Mouse (Mus musculus): Measurements from ENCODE around the gene Lin54.

Lin54 gene

DNA sequence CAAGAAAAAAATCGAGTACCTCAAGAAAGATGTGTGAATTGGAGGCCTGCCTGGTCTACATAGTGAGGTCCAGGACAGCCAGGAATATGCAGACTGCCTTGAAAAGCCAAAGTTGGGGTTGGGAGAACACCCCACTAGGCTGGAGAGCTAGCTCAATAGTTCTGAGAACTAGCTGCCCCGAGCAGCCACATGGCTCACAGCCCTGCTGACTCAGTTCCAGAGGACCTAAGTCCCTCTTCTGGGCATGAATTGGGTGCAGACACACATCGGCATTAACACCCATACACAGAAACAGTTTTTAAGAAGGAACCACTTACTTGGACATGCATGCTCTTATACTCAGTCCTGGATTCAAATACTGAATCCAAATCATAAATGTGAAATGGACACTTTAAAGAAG, 76.2 kb downstream of the Lin54 start:
- intact Hi-C loops (cut with DNase I): loop anchor here (5.0 kb wide), 1 partner anchor 93 kb away; the partner anchor contains the start of gene Cops4

DNA sequence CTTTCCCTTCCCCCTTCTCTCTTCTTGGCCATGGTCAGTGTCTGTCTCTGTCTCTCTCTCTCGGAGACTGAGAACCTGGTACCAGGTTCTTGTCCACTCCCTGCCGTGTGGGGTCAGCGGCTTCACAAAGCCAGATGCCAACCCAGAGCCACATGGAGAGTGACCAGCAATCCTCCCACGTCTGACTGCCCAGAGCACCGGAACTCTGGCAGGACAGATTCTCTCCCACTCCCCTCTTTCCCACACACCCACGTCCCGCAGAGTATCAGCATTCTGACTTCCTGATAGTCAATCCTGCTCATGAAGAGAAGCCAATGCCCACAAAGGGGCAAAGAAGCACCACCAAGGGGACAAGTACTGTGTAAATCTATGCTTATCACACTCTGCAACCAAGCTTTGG, 76.8 kb downstream of the Lin54 start:
- intact Hi-C loops (cut with DNase I): loop anchor here (5.0 kb wide), 1 partner anchor 94 kb away; the partner anchor contains the start of gene Cops4

DNA sequence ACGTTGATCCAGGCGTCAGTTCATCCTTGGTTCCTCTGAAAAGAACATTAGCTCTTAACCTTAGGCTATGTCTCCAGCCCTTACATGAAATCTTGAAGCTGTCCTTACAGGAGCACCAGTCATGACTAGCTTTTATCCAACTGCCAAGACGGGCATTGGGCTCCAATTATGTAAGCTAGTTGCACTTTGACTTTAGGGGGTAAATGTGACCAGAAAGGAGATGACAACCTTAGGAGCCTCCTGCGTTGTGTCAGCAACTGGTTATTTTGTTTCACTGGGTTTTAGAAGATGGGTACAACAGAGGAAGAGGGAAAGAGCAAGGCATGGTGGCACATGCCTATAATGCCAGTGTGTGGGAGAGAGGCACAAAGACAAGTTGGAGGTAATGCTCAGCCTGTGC, 81.6 kb downstream of the Lin54 start:
- intact Hi-C loops (cut with DNase I): loop anchor here (5.0 kb wide), 1 partner anchor 83 kb away; the partner anchor contains the start of gene Lin54

DNA sequence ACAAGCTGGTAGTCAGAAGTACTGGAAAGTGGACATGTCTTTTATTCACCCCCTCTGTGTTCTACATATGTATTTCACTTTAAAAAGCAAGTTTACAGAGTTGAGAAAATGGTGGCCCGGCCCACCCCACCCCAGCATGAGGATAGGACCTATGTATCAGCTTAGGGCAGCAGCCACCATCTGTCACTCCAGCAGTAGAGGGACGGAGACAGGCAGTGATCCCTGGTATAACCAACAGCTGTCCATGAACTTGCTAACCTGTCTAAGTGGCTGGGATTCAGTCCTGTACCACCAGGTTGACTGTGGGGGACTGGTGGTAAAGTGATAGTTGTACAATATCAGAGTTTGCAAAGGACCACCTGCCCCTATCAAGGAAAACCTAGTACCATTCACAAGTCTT, 82.4 kb downstream of the Lin54 start:
- intact Hi-C loops (cut with DNase I): loop anchor here (5.0 kb wide), 1 partner anchor 84 kb away; the partner anchor contains the start of gene Lin54

DNA sequence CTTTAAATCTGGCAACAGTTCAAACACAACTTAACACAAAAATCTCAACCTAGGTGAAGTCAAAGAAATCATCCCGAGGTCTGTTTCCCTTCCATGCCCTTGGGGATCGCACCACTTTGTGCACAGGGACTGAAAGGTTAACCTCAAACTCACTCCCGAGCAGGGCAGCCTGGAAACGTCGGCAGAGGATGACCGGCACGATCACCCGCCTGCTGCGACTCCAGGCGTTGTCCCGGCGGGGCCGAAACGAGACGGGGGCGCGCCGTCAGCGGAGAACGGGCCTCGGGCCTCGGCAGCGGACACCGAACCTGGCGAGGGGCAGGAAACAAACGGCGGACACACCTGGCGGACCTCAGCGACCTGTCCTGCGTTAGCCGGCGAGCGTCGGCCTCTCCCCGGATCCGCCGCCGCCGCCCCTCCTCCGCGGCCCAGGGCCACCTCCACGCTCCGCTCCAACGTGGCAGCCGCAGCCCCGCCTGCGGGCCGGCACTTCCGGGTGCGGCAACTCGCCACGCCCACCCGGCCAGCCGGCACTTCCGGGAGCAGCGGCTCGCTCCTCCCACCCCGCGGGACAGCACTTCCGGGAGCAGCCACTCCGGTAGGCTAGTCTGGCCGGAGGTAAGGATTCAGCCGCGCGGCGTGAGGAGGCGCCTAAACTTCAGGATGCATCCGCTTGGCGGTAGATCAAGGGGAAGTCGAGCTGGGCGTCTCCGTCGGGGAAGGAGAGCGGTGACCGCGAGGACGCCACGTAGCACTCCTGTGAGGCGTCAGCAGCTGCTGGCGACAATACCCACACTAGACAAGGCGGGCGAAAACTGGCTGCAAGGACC, 84.5 kb downstream of the Lin54 start, which contains the start of gene Sec31a:
TSS of gene Sec31a (minus strand) at position 474 of the 830 bp plus-strand sequence.
- intact Hi-C loops (cut with DNase I): loop anchor here (5.0 kb wide), 1 partner anchor 86 kb away; the partner anchor contains the start of gene Lin54

DNA sequence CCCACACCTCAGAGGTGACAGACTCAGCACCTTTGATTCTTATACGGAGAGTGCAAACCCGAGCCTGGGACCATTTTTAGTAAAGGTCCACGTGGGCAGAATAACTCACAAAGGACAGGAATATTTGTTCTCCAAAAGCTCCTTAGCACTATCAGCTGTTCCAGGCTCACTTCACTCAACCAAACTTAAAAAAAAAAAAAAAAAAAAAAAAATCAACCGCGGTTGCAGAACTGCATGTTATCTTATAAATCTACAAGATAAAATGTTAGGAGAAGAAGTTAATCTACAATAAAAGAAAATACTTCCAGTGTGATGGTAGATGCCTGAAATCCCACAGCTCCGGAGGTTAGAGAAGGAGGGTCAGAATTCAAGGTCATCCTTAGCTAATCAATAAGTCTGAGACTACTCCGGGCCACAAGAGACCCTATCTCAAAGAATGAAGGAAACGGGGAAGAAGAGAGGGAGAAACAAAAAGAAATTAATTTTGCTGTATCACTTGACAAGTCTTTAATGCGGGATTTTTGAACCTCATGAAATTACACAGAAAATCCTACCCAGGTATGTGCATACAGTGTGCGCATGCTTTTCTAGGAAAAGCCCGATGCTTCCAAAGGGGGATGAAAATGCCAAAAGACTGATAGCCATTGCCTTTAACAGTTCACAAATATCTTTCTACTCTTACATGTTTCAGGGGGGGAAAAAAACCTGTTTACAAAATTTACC, 85.8 kb downstream of the Lin54 start:
- intact Hi-C loops (cut with DNase I): loop anchor here (5.0 kb wide), 2 partner anchors 42 to 88 kb away; partner anchors contain the start of gene Lin54

DNA sequence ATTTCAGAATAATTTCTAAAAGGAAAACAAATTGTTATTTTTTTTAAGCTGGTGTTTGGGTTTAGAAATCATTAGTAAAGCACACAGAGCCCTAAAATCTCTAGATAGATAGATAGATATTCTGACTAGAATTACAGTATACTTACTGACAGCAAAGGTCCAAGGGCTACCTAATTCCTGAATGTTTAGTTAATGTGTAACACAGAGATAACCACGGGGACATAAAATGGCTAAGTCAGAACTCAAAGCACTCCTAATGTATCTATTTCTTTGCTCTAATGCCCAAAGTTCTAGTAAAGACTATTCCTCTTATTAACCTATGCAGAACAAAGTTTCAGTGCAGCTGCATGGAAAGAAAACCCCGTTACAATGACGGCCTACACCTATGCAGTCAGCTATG, 87.6 kb downstream of the Lin54 start:
- intact Hi-C loops (cut with DNase I): loop anchor here (5.0 kb wide), 1 partner anchor 41 kb away; no protein-coding TSS in a partner anchor

DNA sequence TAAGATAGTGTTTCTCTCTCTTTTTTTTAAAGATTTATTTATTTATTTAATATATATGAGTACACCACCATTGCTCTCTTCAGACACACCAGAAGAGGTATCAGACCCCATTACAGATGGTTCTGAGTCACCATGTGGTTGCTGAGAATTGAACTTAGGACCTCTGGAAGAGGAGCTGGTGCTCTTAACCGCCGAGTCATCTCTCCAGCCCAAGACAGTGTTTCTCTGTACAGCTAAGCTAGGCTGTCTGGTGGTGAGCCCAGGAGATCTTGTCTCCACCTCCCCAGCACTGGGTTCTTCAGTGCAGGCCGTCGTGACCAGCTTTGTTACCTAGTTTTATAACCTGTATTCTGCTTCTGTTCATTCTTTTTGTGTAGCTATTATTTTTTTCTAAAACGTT, 90.2 kb downstream of the Lin54 start:
- intact Hi-C loops (cut with DNase I): loop anchor here (5.0 kb wide), 1 partner anchor 38 kb away; no protein-coding TSS in a partner anchor

DNA sequence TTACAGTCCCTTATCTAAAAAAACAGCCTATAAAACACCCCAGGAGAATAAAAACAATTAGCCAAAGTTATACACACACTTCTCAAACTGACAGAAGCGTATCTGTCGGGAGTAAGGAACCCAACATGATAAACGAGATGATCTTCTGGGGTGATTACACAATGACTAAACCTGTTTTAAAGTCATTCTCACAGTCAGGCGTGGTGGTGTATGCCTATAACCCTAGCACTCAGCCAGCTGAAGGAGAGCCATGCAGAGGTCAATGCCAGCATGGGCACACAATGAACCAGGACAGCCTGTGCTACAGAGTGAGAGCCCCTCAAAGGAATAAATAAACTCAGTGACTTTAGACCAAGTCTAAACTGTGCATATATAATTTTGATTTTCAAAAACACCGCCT, 92.0 kb downstream of the Lin54 start:
- intact Hi-C loops (cut with DNase I): no loop called here

DNA sequence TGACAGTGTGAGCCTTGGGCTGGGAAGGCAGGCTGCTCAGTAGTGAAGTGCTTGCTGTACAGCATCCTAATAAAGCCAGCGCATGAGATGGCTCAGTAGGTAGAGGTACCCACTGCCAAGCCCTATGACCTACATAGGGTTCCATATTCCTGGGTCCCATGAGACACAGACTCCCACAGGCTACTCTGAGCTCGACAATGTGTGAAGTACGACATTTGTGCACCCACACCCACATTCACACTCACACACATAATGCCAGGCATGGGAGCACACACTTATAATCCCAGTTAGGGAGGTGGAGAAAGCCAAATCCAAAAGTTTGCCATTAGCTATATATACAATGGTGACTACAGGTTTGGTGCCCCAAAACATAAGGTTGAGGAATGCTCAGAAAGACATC, 103.7 kb downstream of the Lin54 start:
- intact Hi-C loops (cut with DNase I): no loop called here

DNA sequence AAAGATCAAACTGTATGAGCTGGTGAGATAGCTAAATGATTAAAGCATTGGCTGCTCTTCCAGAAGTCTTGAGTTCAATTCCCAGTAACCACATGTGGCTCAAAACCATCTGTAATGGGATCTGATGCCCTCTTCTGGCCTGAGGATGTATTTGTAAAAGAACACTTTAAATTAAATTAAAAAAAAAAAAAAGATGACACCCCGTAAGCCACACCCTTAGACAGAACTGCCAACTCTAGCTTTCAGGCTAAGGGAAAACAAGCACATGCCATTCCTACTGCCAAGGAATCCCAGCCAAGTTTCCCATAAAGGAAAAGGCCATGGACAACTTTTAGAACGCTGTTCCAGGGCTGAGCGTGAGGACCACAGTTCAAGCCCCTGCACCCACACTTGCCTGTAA, 106.8 kb downstream of the Lin54 start:
- intact Hi-C loops (cut with DNase I): no loop called here

DNA sequence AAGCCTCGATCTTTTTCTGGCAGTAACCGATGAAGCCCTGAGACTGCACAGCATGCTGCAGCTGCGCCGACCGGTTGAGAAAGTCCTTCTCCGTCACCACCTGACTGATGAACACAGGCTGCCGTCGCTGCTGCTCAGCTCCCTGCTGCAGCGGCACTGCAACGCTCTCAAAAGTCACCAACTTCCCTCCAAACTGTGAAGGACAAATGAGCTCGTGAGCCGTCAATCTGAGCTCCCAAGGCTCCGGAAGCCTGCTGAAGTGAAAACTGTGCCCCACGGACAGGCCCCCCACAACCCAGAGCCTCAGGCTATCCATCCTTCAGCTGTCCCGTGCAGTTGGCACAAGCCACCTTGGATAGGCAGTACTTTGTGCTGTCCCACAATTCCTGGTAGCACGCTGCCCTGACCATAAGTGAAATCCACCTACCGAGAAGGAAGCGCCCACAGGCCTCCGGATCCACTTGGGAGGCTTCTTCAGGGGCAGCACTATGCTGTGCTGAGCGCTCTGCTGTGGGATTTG, 107.9 kb downstream of the Lin54 start:
- intact Hi-C loops (cut with DNase I): no loop called here

Small RNAs within 50 kb of the gene (microRNA-seq; reads per million reads assigned to microRNA genes)
- gene Gm23222: 0 reads per million in 2 experiments
